In the genomic region with DNA sequence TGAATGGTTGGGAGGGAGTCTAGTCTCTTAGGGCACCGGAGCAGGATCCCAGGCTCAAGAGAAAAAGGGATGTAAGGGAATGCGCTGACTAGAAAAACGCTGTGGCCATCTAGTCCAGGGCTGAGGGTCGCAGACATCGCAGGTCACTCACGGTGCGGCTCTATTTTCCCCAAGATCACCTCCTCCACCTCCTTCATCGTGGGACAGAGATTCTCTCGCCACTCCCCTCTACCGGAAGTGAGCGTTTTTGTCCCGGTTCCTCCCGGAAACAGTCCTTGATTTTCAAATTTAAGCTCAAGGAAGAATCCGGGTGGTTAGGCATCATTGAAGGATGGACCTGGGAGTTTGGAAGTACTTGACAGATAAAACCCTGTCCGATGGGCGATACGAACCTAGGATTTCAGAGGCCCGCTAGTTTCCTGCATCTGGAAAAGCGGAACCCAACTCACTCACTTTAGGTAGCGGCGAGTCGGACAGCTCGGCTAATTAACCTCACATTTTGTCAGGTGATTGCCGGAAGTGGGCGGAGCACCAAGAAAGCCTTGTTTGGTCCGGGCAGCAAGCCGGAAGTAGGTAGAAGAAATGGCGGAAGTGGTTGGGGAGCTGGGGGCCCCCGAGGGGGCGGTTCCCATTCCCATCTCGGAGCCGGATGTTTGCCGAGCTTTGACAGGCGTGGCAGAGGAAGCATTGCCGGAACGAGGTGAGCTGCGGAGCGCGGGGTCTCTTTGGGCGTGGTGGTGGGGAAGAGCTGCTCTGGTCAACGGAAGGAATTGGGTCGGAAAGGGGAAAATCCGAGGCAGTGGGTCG, we compare ENCODE assay signal across 1 mouse cellular context.
TF ChIP-seq lines count a peak whose summit lies in the region.

A gene (minus strand): TSS at position 239 of the 807 bp plus-strand sequence.
A gene (plus strand): TSS at position 308 of the 807 bp plus-strand sequence.

TF ChIP-seq in CH12.LX, 34 proteins besides CTCF, POLR2A, EP300 and RAD21 (continued from another document):
- TF ChIP-seq MAZ (IDR thresholded peaks at IDR 0.05; ENCODE audit: low read depth, low read length) (peak; percentile 92), POLR2AphosphoS2 (IDR thresholded peaks at IDR 0.05; ENCODE audit: low read depth, low read length) (peak; percentile 79; the same call in 1 of the 2 replicates), RCOR1 (conservative IDR thresholded peaks at IDR 0.05; ENCODE audit: low read depth, low read length) (peak; percentile 39; the same call in 1 of the 2 replicates), ZKSCAN1 (IDR thresholded peaks at IDR 0.05; ENCODE audit: borderline replicate concordance, low read depth, low read length) (no peak), MAFK (IDR thresholded peaks at IDR 0.05; ENCODE audit: insufficient replicate concordance, low read length) (no peak), JUND (conservative IDR thresholded peaks at IDR 0.05; ENCODE audit: low read depth, low read length) (peak; percentile 54; the same call in 1 of the 2 replicates), CHD2 (IDR thresholded peaks at IDR 0.05; ENCODE audit: low read length) (peak; percentile 78; the same call in 1 of the 2 replicates), ZNF384 (IDR thresholded peaks at IDR 0.05; ENCODE audit: low read depth, low read length) (peak; percentile 17; the same call in 1 of the 2 replicates), PAX5 (IDR thresholded peaks at IDR 0.05; ENCODE audit: low read length) (no peak), HCFC1 (IDR thresholded peaks at IDR 0.05; ENCODE audit: low read depth, low read length) (peak; percentile 95), JUN (IDR thresholded peaks at IDR 0.05; ENCODE audit: insufficient read depth, low read depth, low read length) (no peak), USF2 (conservative IDR thresholded peaks at IDR 0.05; ENCODE audit: low read depth, low read length) (peak; percentile 51), ZMIZ1 (IDR thresholded peaks at IDR 0.05; ENCODE audit: low read depth, low read length) (0 out of 2 replicates have a peak, but pooled peaks have one; percentile 12), ZC3H11A (IDR thresholded peaks at IDR 0.05; ENCODE audit: low read depth, low read length) (no peak), SIN3A (IDR thresholded peaks at IDR 0.05; ENCODE audit: low read length) (peak; percentile 100), ELF1 (IDR thresholded peaks at IDR 0.05; ENCODE audit: low read depth, low read length) (peak; percentile 99), NRF1 (IDR thresholded peaks at IDR 0.05; ENCODE audit: low read depth, low read length) (0 out of 2 replicates have a peak, but pooled peaks have one; percentile 55), IRF4 (IDR thresholded peaks at IDR 0.05; ENCODE audit: low read depth, low read length) (peak; percentile 90), MYC (IDR thresholded peaks at IDR 0.05; ENCODE audit: low read depth, low read length) (peak; percentile 79), BHLHE40 (IDR thresholded peaks at IDR 0.05; ENCODE audit: low read depth, low read length) (peak; percentile 98), SMC3 (IDR thresholded peaks at IDR 0.05; ENCODE audit: low read depth, low read length) (no peak), NELFE (IDR thresholded peaks at IDR 0.05; ENCODE audit: low read depth, low read length) (peak; percentile 69), CHD1 (IDR thresholded peaks at IDR 0.05; ENCODE audit: low read depth, low read length) (no peak), TBP (conservative IDR thresholded peaks at IDR 0.05; ENCODE audit: low read depth, low read length) (peak; percentile 88), USF1 (IDR thresholded peaks at IDR 0.05; ENCODE audit: low read depth, low read length) (peak; percentile 83), MXI1 (IDR thresholded peaks at IDR 0.05; ENCODE audit: low read depth, low read length) (peak; percentile 99), MEF2A (IDR thresholded peaks at IDR 0.05; ENCODE audit: borderline replicate concordance, low read depth, low read length) (peak; percentile 71), E2F4 (IDR thresholded peaks at IDR 0.05; ENCODE audit: insufficient replicate concordance, low read depth, low read length) (no peak)
